Mouse (Mus musculus) CH12.LX (cell line): ENCODE data around the gene Eml2. TPM values are rescaled to one million over a fixed set of nuclear protein-coding genes. Genes with fewer than 3 reads are reported as not detected.

Experiments used
- DNase-seq: peaks from one replicate; pipeline ENCODE4 v3.0.0-alpha.2; 2013; ENCODE audit errors: extremely low read depth
- H3K27ac ChIP-seq: 2 replicates; pipeline ENCODE4 v1.5.1; 2012; ENCODE audit warnings: low read depth, mild to moderate bottlenecking, control low read depth, moderate library complexity; ENCODE audit not compliant: insufficient read depth
- H3K27me3 ChIP-seq: replicated peaks from 2 replicates; pipeline ENCODE3; 2012; ENCODE audit warnings: inconsistent platforms
- H3K36me3 ChIP-seq, 2 experiments: replicated peaks in 1 of 2; 2 replicates each; pipeline versions ENCODE3 to v1.6.1; 2012; ENCODE audit warnings: inconsistent platforms in 1 of 2, low read length in 1 of 2, mild to moderate bottlenecking in 1 of 2, mixed read lengths in 1 of 2, moderate library complexity in 1 of 2; ENCODE audit not compliant: control insufficient read depth in 1 of 2, insufficient read depth in 1 of 2
- H3K4me1 ChIP-seq, 2 experiments: 2 replicates each; pipeline ENCODE4 v1.6.1; 2012; ENCODE audit warnings: inconsistent platforms in 1 of 2, moderate library complexity in 1 of 2; ENCODE audit not compliant: insufficient read depth in 2 of 2, control insufficient read depth in 1 of 2
- H3K4me2 ChIP-seq: 2 replicates; pipeline ENCODE4 v1.6.1; 2012; ENCODE audit warnings: low read depth, mild to moderate bottlenecking, control low read depth; ENCODE audit not compliant: poor library complexity, insufficient read depth, severe bottlenecking
- H3K4me3 ChIP-seq, 3 experiments: fragments of 150-350 bp in 1 of 3; sonication (generic) in 1 of 3; replicated peaks in 1 of 3; 2 replicates each; pipeline versions ENCODE3 to v1.5.1; 2011 to 2012; ENCODE audit warnings: low read depth in 2 of 3, low read length in 2 of 3, mild to moderate bottlenecking in 2 of 3, moderate library complexity in 2 of 3, control low read depth in 1 of 3, improper control_type of control experiment in 1 of 3, inconsistent platforms in 1 of 3, mixed read lengths in 1 of 3; ENCODE audit not compliant: poor library complexity in 1 of 3
- H3K79me2 ChIP-seq: replicated peaks from 2 replicates; pipeline ENCODE4 v1.6.1; 2012; ENCODE audit warnings: mild to moderate bottlenecking, moderate library complexity; ENCODE audit not compliant: control insufficient read depth, poor library complexity, insufficient read depth, severe bottlenecking; ENCODE audit errors: extremely low read depth
- H3K9ac ChIP-seq: 2 replicates; pipeline ENCODE4 v1.6.1; 2012; ENCODE audit warnings: low read depth, mild to moderate bottlenecking, control low read depth, moderate library complexity; ENCODE audit not compliant: insufficient read depth
- H3K9me3 ChIP-seq: replicated peaks from 2 replicates; pipeline ENCODE3; 2012; ENCODE audit warnings: low read length, inconsistent platforms, mixed read lengths
- BHLHE40 ChIP-seq: IDR thresholded peaks from 2 replicates; pipeline ENCODE4 v1.6.1; 2011; ENCODE audit warnings: mild to moderate bottlenecking, low read depth, low read length, improper control_type of control experiment
- CHD1 ChIP-seq: IDR thresholded peaks from 2 replicates; pipeline ENCODE4 v1.6.1; 2012; ENCODE audit warnings: low read depth, low read length, improper control_type of control experiment, inconsistent platforms
- CTCF ChIP-seq, 2 experiments: IDR thresholded peaks in 1 of 2; conservative IDR thresholded peaks in 1 of 2; 2 replicates each; pipeline ENCODE4 v1.5.1; 2011 to 2012; ENCODE audit warnings: low read depth in 2 of 2, low read length in 2 of 2, improper control_type of control experiment in 1 of 2, inconsistent platforms in 1 of 2, mild to moderate bottlenecking in 1 of 2, moderate library complexity in 1 of 2
- E2F4 ChIP-seq: IDR thresholded peaks from 2 replicates; pipeline ENCODE4 v1.6.1; 2011; ENCODE audit warnings: low read depth, low read length, improper control_type of control experiment; ENCODE audit not compliant: insufficient replicate concordance
- EP300 ChIP-seq: IDR thresholded peaks from 2 replicates; pipeline ENCODE4 v1.6.1; 2011; ENCODE audit warnings: low read length, improper control_type of control experiment
- HCFC1 ChIP-seq: IDR thresholded peaks from 2 replicates; pipeline ENCODE4 v1.6.1; 2012; ENCODE audit warnings: low read depth, mild to moderate bottlenecking, inconsistent platforms, low read length, improper control_type of control experiment
- JUN ChIP-seq: IDR thresholded peaks from 2 replicates; pipeline ENCODE4 v1.6.1; 2011; ENCODE audit warnings: low read depth, mild to moderate bottlenecking, low read length, improper control_type of control experiment, moderate library complexity; ENCODE audit not compliant: insufficient read depth
- JUND ChIP-seq: conservative IDR thresholded peaks from 2 replicates; pipeline ENCODE4 v1.6.1; 2011; ENCODE audit warnings: low read depth, low read length, improper control_type of control experiment
- MAFK ChIP-seq: IDR thresholded peaks from 2 replicates; pipeline ENCODE4 v1.6.1; 2011; ENCODE audit warnings: low read length, improper control_type of control experiment; ENCODE audit not compliant: insufficient replicate concordance
- MAX ChIP-seq: IDR thresholded peaks from 2 replicates; pipeline ENCODE4 v1.6.1; 2011; ENCODE audit warnings: low read length, improper control_type of control experiment
- MAZ ChIP-seq: IDR thresholded peaks from 2 replicates; pipeline ENCODE4 v1.6.1; 2012; ENCODE audit warnings: low read depth, mild to moderate bottlenecking, inconsistent platforms, low read length, improper control_type of control experiment, moderate library complexity
- MEF2A ChIP-seq: IDR thresholded peaks from 2 replicates; pipeline ENCODE4 v1.6.1; 2014; ENCODE audit warnings: low read depth, mild to moderate bottlenecking, inconsistent platforms, low read length, improper control_type of control experiment, borderline replicate concordance
- NELFE ChIP-seq: IDR thresholded peaks from 2 replicates; pipeline ENCODE4 v1.6.1; 2011; ENCODE audit warnings: low read depth, low read length, improper control_type of control experiment
- PAX5 ChIP-seq: IDR thresholded peaks from 2 replicates; pipeline ENCODE4 v1.6.1; 2012; ENCODE audit warnings: low read length, inconsistent platforms, mixed read lengths
- POLR2A ChIP-seq: IDR thresholded peaks from 2 replicates; pipeline ENCODE4 v1.6.1; 2011; ENCODE audit warnings: low read depth, mild to moderate bottlenecking, improper control_type of control experiment, low read length
- POLR2AphosphoS2 ChIP-seq: IDR thresholded peaks from 2 replicates; pipeline ENCODE4 v1.6.1; 2011; ENCODE audit warnings: low read depth, low read length, improper control_type of control experiment
- RAD21 ChIP-seq: IDR thresholded peaks from 2 replicates; pipeline ENCODE4 v1.6.1; 2011; ENCODE audit warnings: low read depth, mild to moderate bottlenecking, low read length, improper control_type of control experiment, moderate library complexity
- RCOR1 ChIP-seq: conservative IDR thresholded peaks from 2 replicates; pipeline ENCODE4 v1.6.1; 2012; ENCODE audit warnings: low read depth, mild to moderate bottlenecking, inconsistent platforms, low read length, improper control_type of control experiment
- SIN3A ChIP-seq: IDR thresholded peaks from 2 replicates; pipeline ENCODE4 v1.6.1; 2012; ENCODE audit warnings: low read length, improper control_type of control experiment, inconsistent platforms
- SMC3 ChIP-seq: IDR thresholded peaks from 2 replicates; pipeline ENCODE4 v1.6.1; 2011; ENCODE audit warnings: low read depth, low read length, improper control_type of control experiment
- TBP ChIP-seq: conservative IDR thresholded peaks from 2 replicates; pipeline ENCODE4 v1.6.1; 2011; ENCODE audit warnings: low read depth, low read length, improper control_type of control experiment
- USF2 ChIP-seq: conservative IDR thresholded peaks from 2 replicates; pipeline ENCODE4 v1.6.1; 2011; ENCODE audit warnings: low read depth, low read length, improper control_type of control experiment
- ZKSCAN1 ChIP-seq: IDR thresholded peaks from 2 replicates; pipeline ENCODE4 v1.6.1; 2012; ENCODE audit warnings: low read depth, inconsistent platforms, low read length, improper control_type of control experiment, borderline replicate concordance
- ZMIZ1 ChIP-seq: IDR thresholded peaks from 2 replicates; pipeline ENCODE4 v1.6.1; 2012; ENCODE audit warnings: low read depth, mild to moderate bottlenecking, inconsistent platforms, low read length, improper control_type of control experiment
- dilution Hi-C: fragments of 300-500 bp; cut with MboI; formaldehyde crosslinking; loops from 2 replicates; pipeline ENCODE4 v1.14.3; 2020; ENCODE audit warnings: low sequenced_read_pairs; ENCODE audit not compliant: extremely low pct_unique_long_range_greater_than_20kb, extremely low pct_ligation_motif_present
- in situ Hi-C: fragments of 300-500 bp; cut with MboI; formaldehyde crosslinking; loops from 3 replicates; pipeline ENCODE4 v1.14.3; 2019; ENCODE audit warnings: low sequenced_read_pairs, low pct_ligation_motif_present, low pct_unique_long_range_greater_than_20kb, mixed read lengths
- polyA plus RNA-seq: library from polyadenylated mRNA; unstranded; fragments of >175 nt; gene quantifications from 2 replicates; pipeline ENCODE4 v1.2.1, GENCODE M21; 2012; ENCODE audit warnings: low read depth; ENCODE audit not compliant: insufficient read length
- total RNA-seq, 2 experiments: library from RNA; depleted of rRNA; stranded (reverse); fragments of 300-350 nt in 1 of 2; fragments of >200 nt in 1 of 2; gene quantifications; 2 replicates each; pipeline ENCODE4 v1.2.3; 2012 to 2014

The Eml2 gene
- total and polyA plus RNA-seq, 3 experiments = 12.3 to 52.4 (median 29.1) TPM

GRCm38 (mm10) chr7:19230041-19230580 lies 53.9 kb downstream of the Eml2 start:
- Histone ChIP-seq H3K27ac (no peak overlapping the region), H3K4me2 (no peak overlapping the region; the same call in 1 of the 2 replicates), H3K36me3 (peaks cover 0 to 51% of the 10 kb centered on the region in 2 experiments), H3K9ac (no peak overlapping the region), H3K79me2 (peaks cover 17% of the 10 kb centered on the region), H3K9me3 (no peaks in the 10 kb centered on the region), H3K27me3 (no peaks in the 10 kb centered on the region), H3K4me1 (peaks cover 0 to 32% of the 10 kb centered on the region in 2 experiments; a peak in 2 of 4 replicates), H3K4me3 (no peak overlapping the region)
- dilution Hi-C loops (no loop called here), in situ Hi-C loops (loop anchor here (5.0 kb wide), 2 partner anchors 38 to 42 kb away; partner anchors contain the start of gene Vasp)
- TF ChIP-seq MAX = no peak
- TF ChIP-seq JUND = no peak
- TF ChIP-seq MEF2A = no peak
- TF ChIP-seq EP300 = no peak
- TF ChIP-seq MAFK = no peak
- TF ChIP-seq RCOR1 = no peak
- no peak for TF ChIP-seq SIN3A
- TF ChIP-seq E2F4 = no peak
- TF ChIP-seq USF2 = no peak
- TF ChIP-seq JUN = no peak
- no peak for TF ChIP-seq POLR2AphosphoS2
- no peak for DNase-seq

DNA sequence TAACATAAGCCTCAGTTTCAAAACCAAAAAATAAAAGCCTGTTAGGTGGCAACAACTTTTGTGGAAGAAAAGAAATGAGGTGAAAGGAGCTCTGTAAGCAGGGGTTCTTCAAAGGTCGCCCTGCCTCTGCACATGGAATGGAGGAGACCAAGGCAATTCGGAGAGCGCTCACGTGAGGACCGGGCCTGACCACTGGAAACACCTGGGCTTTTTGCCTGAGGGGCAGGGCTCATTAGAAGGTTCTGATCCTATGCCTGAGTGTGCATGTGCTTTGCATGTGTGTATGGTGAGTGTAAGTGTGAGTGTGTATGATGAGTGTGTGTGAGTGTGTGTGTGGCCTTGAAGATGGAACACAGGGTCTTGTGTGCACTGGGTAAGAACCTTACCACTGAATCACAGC lies 54.7 kb downstream of the Eml2 start:
- no peak for DNase-seq
- H3K36me3 ChIP-seq = peaks cover 0 to 48% of the 10 kb centered on the region in 2 experiments
- no peak overlapping the region for H3K27ac ChIP-seq
- no peak overlapping the region for H3K9ac ChIP-seq
- no peaks in the 10 kb centered on the region for H3K27me3 ChIP-seq
- no peak for TF ChIP-seq BHLHE40
- no peak for TF ChIP-seq PAX5
- TF ChIP-seq CTCF (conservative IDR thresholded peaks at IDR 0.05 in 1 of 2, IDR thresholded peaks at IDR 0.05 in 1 of 2; ENCODE audit: low read depth in 2 of 2, low read length in 2 of 2) = no peak
- TF ChIP-seq MAZ = no peak
- TF ChIP-seq E2F4 = no peak
- TF ChIP-seq TBP = no peak
- TF ChIP-seq MAFK = no peak
- no peak for TF ChIP-seq SMC3
- TF ChIP-seq JUN = no peak
- TF ChIP-seq RAD21 = no peak
- no peak for TF ChIP-seq EP300
- TF ChIP-seq NELFE = no peak
- no peak for TF ChIP-seq JUND
- no peak for TF ChIP-seq POLR2A
- TF ChIP-seq ZMIZ1 = no peak
- TF ChIP-seq ZKSCAN1 = no peak
- no peak for TF ChIP-seq CHD1
- TF ChIP-seq HCFC1 = no peak
- no peak overlapping the region for H3K4me2 ChIP-seq
- H3K4me3 ChIP-seq = no peak overlapping the region
- dilution Hi-C loops = no loop called here
- H3K4me1 ChIP-seq = peaks cover 0 to 25% of the 10 kb centered on the region in 2 experiments; a peak in 2 of 4 replicates
- H3K79me2 ChIP-seq = peaks cover 17% of the 10 kb centered on the region
- in situ Hi-C loops = loop anchor here (5.0 kb wide), 2 partner anchors 39 to 41 kb away; partner anchors contain the start of gene Vasp
- H3K9me3 ChIP-seq = no peaks in the 10 kb centered on the region
